Mouse (Mus musculus) spleen, adult 2 months (tissue): ENCODE measurements around the gene Wdfy3. TPM values are rescaled to one million over a fixed set of nuclear protein-coding genes. Genes with fewer than 3 reads are reported as not detected.

ENCODE experiments used
- DNase-seq, 2 experiments: peaks; one replicate each; pipeline versions ENCODE4 v3.0.0 to v3.0.0-alpha.2; 2012 to 2021; ENCODE audit warnings: low spot score in 2 of 2, low read depth in 1 of 2
- H3K27ac ChIP-seq: fragments of 200-500 bp; 2 replicates; pipeline ENCODE4 v1.5.1; 2012; ENCODE audit warnings: low read length, inconsistent platforms; ENCODE audit not compliant: insufficient read depth
- H3K27me3 ChIP-seq: fragments of 200-500 bp; 2 replicates; pipeline ENCODE4 v1.6.1; 2012; ENCODE audit warnings: mild to moderate bottlenecking, moderate library complexity, low read length, inconsistent platforms; ENCODE audit not compliant: control insufficient read depth, insufficient read depth
- H3K36me3 ChIP-seq: fragments of 200-500 bp; 2 replicates; pipeline ENCODE4 v1.6.1; 2012; ENCODE audit warnings: mild to moderate bottlenecking, low read length, inconsistent platforms; ENCODE audit not compliant: control insufficient read depth, insufficient read depth
- H3K4me1 ChIP-seq: fragments of 200-500 bp; 2 replicates; pipeline ENCODE4 v1.6.1; 2011; ENCODE audit warnings: inconsistent platforms; ENCODE audit not compliant: control insufficient read depth, insufficient read depth, insufficient read length
- H3K4me3 ChIP-seq: fragments of 200-500 bp; 2 replicates; pipeline ENCODE4 v1.5.1; 2011; ENCODE audit warnings: mild to moderate bottlenecking, inconsistent platforms; ENCODE audit not compliant: insufficient read depth, insufficient read length; ENCODE audit errors: extremely low read depth
- CTCF ChIP-seq: fragments of 200-500 bp; IDR thresholded peaks from 2 replicates; pipeline ENCODE4 v1.5.1; 2011; ENCODE audit warnings: mild to moderate bottlenecking, inconsistent platforms; ENCODE audit not compliant: insufficient read depth, insufficient read length, insufficient replicate concordance; ENCODE audit errors: extremely low read depth
- POLR2A ChIP-seq: fragments of 200-500 bp; IDR thresholded peaks from 2 replicates; pipeline ENCODE4 v1.6.1; 2011; ENCODE audit warnings: low read depth, low read length, inconsistent platforms
- WGBS: fragments of 180-500 bp; shearing (Covaris S2); methylation state at CpG from one replicate; pipeline ENCODE4 v1.1.7; 2018; 5-methylcytosine and 5-hydroxymethylcytosine counted together
- polyA plus RNA-seq: library from polyadenylated mRNA; depleted of rRNA; stranded (reverse); fragments of >200 nt; gene quantifications from 2 replicates; pipeline ENCODE4 v1.2.3, GENCODE M21; 2012

The Wdfy3 gene
- polyA plus RNA-seq, 1 experiment: 12.0 TPM

DNA sequence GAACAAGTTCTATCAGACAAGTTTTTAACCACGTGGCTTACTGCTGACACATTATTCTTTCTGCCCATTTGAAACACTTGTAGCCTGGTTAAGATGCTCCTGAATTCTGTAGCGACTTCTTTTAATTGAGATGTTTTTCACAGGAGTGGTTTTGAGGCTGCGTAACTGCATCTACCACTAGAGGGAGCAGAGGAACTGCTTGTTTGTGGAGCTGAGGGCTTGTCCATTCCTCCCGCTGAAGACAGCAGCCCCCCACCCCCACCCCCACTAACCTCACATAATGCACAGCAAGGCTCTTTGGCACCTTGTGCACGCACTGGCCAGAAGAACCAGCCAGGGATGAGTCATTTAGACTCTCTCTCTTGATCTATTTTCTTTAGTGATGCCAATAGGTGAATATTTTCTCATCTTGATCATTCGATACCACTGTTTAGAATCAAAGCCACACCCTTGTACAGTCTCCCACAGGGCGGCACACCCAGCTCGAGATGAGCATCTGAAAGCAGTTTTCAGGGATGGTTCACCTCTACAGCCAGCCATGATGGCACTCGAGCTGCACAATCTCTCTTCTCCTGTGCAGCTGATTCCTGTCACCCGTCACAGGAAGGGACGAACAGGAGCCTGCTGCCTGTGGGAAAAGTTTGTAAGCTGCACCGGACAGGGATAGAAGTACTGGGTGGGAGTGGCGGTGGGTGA is 175.8 kb downstream of the Wdfy3 start:
- H3K4me1 ChIP-seq: no peaks in the 10 kb centered on the region
- no peak overlapping the region for H3K27ac ChIP-seq
- no peaks in the 10 kb centered on the region; the same call in 1 of the 2 replicates for H3K36me3 ChIP-seq
- H3K4me3 ChIP-seq: no peak overlapping the region
- WGBS: 84% methylated on average over 13 of the region's 13 CpGs
- TF ChIP-seq POLR2A (no peak), CTCF (no peak)
- no peaks in the 10 kb centered on the region for H3K27me3 ChIP-seq
- DNase-seq: no peak

DNA sequence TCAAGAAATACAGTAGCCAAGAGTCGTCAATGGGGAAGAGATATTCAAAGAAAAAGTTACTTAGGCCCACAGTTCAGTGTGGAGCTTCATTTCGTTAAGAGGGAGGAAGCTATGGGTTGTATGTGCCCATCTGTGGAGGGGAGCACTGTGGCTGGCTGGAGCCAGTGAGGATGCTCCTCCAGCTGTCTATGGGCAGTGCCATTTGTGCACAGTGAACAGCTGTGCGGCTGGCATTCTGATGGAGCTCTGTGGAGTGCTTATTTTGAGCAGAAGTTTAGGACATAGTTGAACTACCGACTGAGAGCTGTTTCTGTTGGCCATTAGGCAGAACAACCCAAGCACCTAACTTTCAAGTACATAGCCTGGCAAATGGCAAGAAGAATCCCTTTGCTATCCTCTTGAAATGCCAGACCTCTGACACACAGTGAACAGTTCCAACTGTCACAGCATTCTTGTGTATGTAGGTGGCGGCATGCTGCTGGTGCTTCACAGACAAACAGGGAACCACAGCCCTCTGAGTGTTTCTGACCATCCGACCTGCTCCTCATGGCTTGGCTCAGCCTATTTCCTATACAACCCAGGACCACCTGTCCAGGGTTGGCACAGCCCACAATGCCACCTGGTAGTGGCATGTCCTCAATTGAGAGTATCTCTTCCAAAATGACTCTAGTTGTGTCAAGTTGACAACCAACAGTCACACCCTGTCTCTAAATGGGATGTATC is 177.9 kb downstream of the Wdfy3 start:
- Histone ChIP-seq H3K4me1 (no peaks in the 10 kb centered on the region), H3K27ac (no peak overlapping the region), H3K27me3 (no peaks in the 10 kb centered on the region), H3K36me3 (no peaks in the 10 kb centered on the region; the same call in 1 of the 2 replicates), H3K4me3 (no peak overlapping the region)
- TF ChIP-seq CTCF: no peak
- no peak for TF ChIP-seq POLR2A
- no peak for DNase-seq
- WGBS: 90% methylated on average over 6 of the region's 6 CpGs

DNA sequence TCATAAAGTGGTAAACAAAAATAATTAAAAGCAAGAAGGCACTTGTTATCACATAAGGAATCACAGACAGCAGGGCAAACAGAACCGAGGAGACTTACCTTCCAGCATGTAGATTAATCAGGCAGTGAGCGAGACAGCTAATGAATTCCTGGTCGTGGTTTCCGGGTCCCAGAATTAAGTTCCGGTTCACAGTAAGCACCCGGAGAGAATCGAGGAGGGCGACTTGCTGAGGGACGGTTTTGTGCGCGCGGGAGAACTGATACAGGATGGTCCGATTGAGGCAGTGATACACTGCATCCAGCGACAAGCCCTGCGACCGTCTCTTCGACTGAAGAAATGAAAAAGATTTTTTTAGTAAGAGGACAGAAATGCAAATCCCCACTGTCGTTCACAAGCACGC is 181.7 kb downstream of the Wdfy3 start:
- no peak for DNase-seq
- H3K27ac ChIP-seq: no peak overlapping the region
- no peak overlapping the region for H3K4me3 ChIP-seq
- 96% methylated on average over 19 of the region's 19 CpGs for WGBS
- no peaks in the 10 kb centered on the region for H3K36me3 ChIP-seq
- no peaks in the 10 kb centered on the region for H3K4me1 ChIP-seq
- TF ChIP-seq CTCF (no peak), POLR2A (no peak)
- H3K27me3 ChIP-seq: no peaks in the 10 kb centered on the region

DNA sequence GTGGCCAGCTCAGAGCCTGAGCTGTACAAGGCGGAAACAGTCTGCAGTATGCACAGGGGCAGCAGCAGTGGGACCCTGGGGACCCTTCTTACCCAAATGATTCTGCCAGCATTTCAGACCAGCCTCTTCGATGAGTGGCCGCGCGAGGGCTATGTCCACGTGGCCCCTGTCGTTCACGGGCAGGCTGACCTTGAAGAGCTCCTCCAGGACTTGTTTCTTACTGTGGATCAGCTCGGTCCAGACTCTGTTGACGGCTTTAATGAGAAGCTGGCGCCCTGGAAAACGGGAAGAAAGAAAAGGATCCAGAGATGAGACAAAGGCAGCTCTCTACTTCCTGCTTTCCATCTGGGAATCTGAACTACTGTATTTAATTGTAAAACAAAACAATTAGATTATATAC is 184.7 kb downstream of the Wdfy3 start:
- no peaks in the 10 kb centered on the region for H3K36me3 ChIP-seq
- H3K4me3 ChIP-seq: no peak overlapping the region
- WGBS: 94% methylated on average over 12 of the region's 12 CpGs
- no peaks in the 10 kb centered on the region for H3K4me1 ChIP-seq
- no peak for DNase-seq
- H3K27ac ChIP-seq: no peak overlapping the region
- TF ChIP-seq POLR2A: no peak
- TF ChIP-seq CTCF: no peak
- H3K27me3 ChIP-seq: no peaks in the 10 kb centered on the region

DNA sequence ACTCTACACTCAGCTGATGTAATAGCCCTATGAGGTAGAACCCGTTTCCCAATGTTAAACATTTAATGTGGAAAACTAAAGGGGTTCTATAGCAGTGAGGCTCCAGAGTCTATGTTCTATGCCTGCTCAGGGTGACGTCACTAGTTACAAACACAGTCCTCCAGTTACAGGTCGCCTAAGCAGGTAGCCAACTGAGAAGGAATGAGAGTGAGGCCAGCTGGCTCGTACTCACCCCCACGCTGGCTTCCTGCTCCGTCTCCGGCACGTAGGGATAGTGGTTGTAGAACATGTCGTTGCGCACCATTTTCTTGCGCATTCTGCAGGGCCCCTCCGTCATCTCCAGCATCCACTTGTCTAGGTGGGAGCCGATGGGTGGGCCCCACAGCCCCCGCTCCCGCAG is 187.5 kb downstream of the Wdfy3 start:
- Histone ChIP-seq H3K36me3 (no peaks in the 10 kb centered on the region), H3K27ac (no peak overlapping the region), H3K4me1 (no peaks in the 10 kb centered on the region), H3K4me3 (no peak overlapping the region), H3K27me3 (no peaks in the 10 kb centered on the region)
- DNase-seq: no peak
- TF ChIP-seq POLR2A (no peak), CTCF (no peak)
- WGBS: 95% methylated on average over 15 of the region's 15 CpGs

DNA sequence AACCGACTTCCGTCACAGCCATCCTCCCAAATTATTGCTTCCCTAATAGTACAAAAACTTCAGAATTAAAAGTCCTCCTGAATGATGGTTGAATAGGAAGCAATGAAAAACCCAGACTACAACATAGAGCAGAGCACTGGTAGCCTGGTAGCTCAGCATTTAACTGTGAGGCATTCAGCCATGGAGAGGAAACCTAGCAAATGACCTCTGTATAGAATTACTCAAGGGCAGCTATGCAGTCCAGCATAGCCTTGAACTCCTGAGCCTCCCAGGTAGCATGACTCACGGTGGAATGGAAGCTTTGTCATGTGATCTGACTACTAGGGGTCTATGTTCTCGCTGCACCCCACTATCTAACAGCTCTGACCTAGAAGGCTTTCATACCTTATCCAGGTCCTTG is 189.8 kb downstream of the Wdfy3 start:
- Histone ChIP-seq H3K4me1 (no peaks in the 10 kb centered on the region), H3K4me3 (no peak overlapping the region), H3K27ac (no peak overlapping the region), H3K36me3 (no peaks in the 10 kb centered on the region), H3K27me3 (no peaks in the 10 kb centered on the region)
- DNase-seq: no peak
- TF ChIP-seq POLR2A (no peak), CTCF (no peak)
- WGBS: 91% methylated on average over 4 of the region's 4 CpGs

DNA sequence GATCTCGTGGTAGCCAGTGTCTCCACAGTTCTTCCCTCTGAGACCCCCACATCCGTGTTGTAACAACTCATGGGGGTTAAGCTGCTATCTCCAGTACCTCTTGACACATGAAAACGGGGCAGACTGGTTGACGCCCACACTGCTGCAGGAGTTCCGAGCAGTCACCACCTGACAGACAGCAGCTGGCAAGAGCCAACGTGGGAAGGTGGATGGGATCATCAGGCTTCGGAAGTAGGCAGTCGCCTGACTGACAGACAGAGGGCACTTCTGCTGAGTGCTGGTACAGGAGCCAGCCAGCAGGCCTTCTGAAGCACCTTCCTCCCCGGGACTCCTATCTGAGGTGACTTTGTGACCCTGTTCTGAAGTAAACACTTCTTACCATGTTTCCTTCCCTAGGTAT is 191.3 kb downstream of the Wdfy3 start:
- no peaks in the 10 kb centered on the region for H3K36me3 ChIP-seq
- H3K4me3 ChIP-seq: no peak overlapping the region
- 89% methylated on average over 9 of the region's 9 CpGs for WGBS
- no peaks in the 10 kb centered on the region for H3K27me3 ChIP-seq
- H3K27ac ChIP-seq: no peak overlapping the region
- no peaks in the 10 kb centered on the region for H3K4me1 ChIP-seq
- DNase-seq: no peak
- TF ChIP-seq POLR2A (no peak), CTCF (no peak)
